ENCODE assay signal across 8 mouse cellular contexts in the genomic region with DNA sequence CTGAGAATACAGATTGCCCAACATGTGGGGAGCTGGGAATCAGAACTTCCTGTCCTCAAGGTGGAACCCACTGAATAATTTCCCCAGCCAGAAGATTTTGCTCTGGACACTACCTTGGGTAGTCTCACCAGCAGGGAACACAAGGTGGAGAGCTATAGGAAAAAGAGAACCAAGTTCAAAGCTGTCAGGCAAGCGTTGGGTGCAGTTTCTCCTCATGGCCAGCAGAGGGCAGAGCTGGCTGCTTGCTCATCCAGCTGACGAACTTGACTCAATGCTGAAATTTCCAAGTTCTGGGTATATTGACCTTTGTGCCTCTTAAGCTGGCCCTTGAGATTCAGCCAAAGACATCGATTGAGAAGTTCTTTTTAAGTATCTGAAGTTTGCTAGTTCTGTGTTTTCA. TPM values are rescaled to one million over a fixed set of nuclear protein-coding genes. Genes with fewer than 3 reads are reported as not detected.
DNase-seq lines count a peak whose midpoint lies in the region; ATAC-seq and TF ChIP-seq lines count a peak whose summit lies in the region.

No protein-coding gene starts in this region.

- no peaks in the 10 kb centered on the region for H3K4me1 ChIP-seq in midbrain, embryonic 14.5 days (ENCODE audit: control insufficient read depth, insufficient read depth, low read length)
- peaks cover 4% of the 10 kb centered on the region; the same call in 1 of the 2 replicates for H3K4me1 ChIP-seq in midbrain, embryonic 16.5 days (ENCODE audit: control insufficient read depth, insufficient read depth, low read length)
- no peaks in the 10 kb centered on the region for H3K4me1 ChIP-seq in liver, postnatal 0 days (ENCODE audit: insufficient read depth)
- H3K4me1 ChIP-seq in small intestine, adult 2 months (ENCODE audit: control insufficient read depth, insufficient read depth, insufficient read length, low read length), result no peaks in the 10 kb centered on the region

- H3K4me3 ChIP-seq in midbrain, embryonic 14.5 days (replicated peaks; ENCODE audit: low read depth, low read length), result no peak overlapping the region
- no peak overlapping the region for H3K4me3 ChIP-seq in midbrain, embryonic 16.5 days (ENCODE audit: low read depth, low read length)
- no peak overlapping the region for H3K4me3 ChIP-seq in liver, postnatal 0 days (ENCODE audit: low read depth, low read length)
- H3K4me3 ChIP-seq in small intestine, adult 2 months (ENCODE audit: low read depth, low read length), result no peak overlapping the region

- H3K27me3 ChIP-seq in midbrain, embryonic 14.5 days (ENCODE audit: control insufficient read depth, insufficient read depth, low read length), result no peaks in the 10 kb centered on the region
- no peaks in the 10 kb centered on the region for H3K27me3 ChIP-seq in midbrain, embryonic 16.5 days (ENCODE audit: control insufficient read depth, insufficient read depth, low read depth, low read length)
- peaks cover 13% of the 10 kb centered on the region; the same call in 1 of the 2 replicates for H3K27me3 ChIP-seq in liver, postnatal 0 days (ENCODE audit: insufficient read depth, low read length)
- peaks cover 5% of the 10 kb centered on the region; the same call in 1 of the 2 replicates for H3K27me3 ChIP-seq in small intestine, adult 2 months (ENCODE audit: control insufficient read depth, insufficient read depth, low read length)

- peak; percentile 86 for TF ChIP-seq CTCF in liver, postnatal 0 days (IDR thresholded peaks at IDR 0.05; ENCODE audit: low read depth)
- peak; percentile 89 for TF ChIP-seq CTCF in small intestine, adult 2 months (IDR thresholded peaks at IDR 0.05; ENCODE audit: extremely low read depth, insufficient read length, insufficient replicate concordance, low read depth, low read length)

- WGBS in midbrain, embryonic 14.5 days, result 7% methylated on average over 3 of the region's 3 CpGs
- WGBS in midbrain, embryonic 16.5 days, result 7% methylated on average over 3 of the region's 3 CpGs
- WGBS in liver, postnatal 0 days (ENCODE audit: insufficient replicate concordance), result 5% methylated on average over 3 of the region's 3 CpGs
- 5% methylated on average over 3 of the region's 3 CpGs for WGBS in small intestine, adult 2 months

- H3K27ac ChIP-seq in midbrain, embryonic 14.5 days (replicated peaks; ENCODE audit: low read depth, low read length), result no peak overlapping the region
- no peak overlapping the region for H3K27ac ChIP-seq in midbrain, embryonic 16.5 days (ENCODE audit: low read length)
- H3K27ac ChIP-seq in liver, postnatal 0 days (ENCODE audit: low read depth), result no peak overlapping the region
- H3K27ac ChIP-seq in small intestine, adult 2 months (ENCODE audit: insufficient read depth, low read depth, low read length), result no peak overlapping the region

- no peak overlapping the region for H3K4me2 ChIP-seq in midbrain, embryonic 14.5 days (ENCODE audit: low read length)
- H3K4me2 ChIP-seq in midbrain, embryonic 16.5 days (ENCODE audit: low read length), result no peak overlapping the region
- H3K4me2 ChIP-seq in liver, postnatal 0 days (ENCODE audit: low read depth, low read length), result no peak overlapping the region

- TF ChIP-seq EP300 in liver, postnatal 0 days (IDR thresholded peaks at IDR 0.05; ENCODE audit: low read depth), result no peak

- TF ChIP-seq POLR2A in small intestine, adult 2 months (IDR thresholded peaks at IDR 0.05; ENCODE audit: low read depth, low read length), result no peak

- ATAC-seq in cerebellum, adult (ENCODE audit: insufficient number of reproducible peaks, low FRiP score, low TSS enrichment), result no peak; the same call in 1 of the 2 replicates
- no peak for ATAC-seq in midbrain, embryonic 14.5 days (ENCODE audit: low FRiP score, low TSS enrichment)
- ATAC-seq in midbrain, embryonic 16.5 days, result no peak
- ATAC-seq in liver, postnatal 0 days, result no peak

- no peaks in the 10 kb centered on the region for H3K9me3 ChIP-seq in midbrain, embryonic 14.5 days (ENCODE audit: control insufficient read depth, low read length)
- H3K9me3 ChIP-seq in midbrain, embryonic 16.5 days (replicated peaks; ENCODE audit: control insufficient read depth, low read length, poor library complexity, severe bottlenecking), result no peaks in the 10 kb centered on the region
- H3K9me3 ChIP-seq in liver, postnatal 0 days (ENCODE audit: low read length), result no peaks in the 10 kb centered on the region

- H3K9ac ChIP-seq in midbrain, embryonic 14.5 days (replicated peaks; ENCODE audit: low read length), result no peak overlapping the region
- no peak overlapping the region for H3K9ac ChIP-seq in midbrain, embryonic 16.5 days (ENCODE audit: low read depth, low read length)
- no peak overlapping the region for H3K9ac ChIP-seq in liver, postnatal 0 days (replicated peaks)

- H3K36me3 ChIP-seq in midbrain, embryonic 14.5 days (ENCODE audit: control insufficient read depth, insufficient read depth, low read length), result no peaks in the 10 kb centered on the region
- H3K36me3 ChIP-seq in midbrain, embryonic 16.5 days (ENCODE audit: control insufficient read depth, insufficient read depth, low read length), result no peaks in the 10 kb centered on the region
- no peaks in the 10 kb centered on the region for H3K36me3 ChIP-seq in liver, postnatal 0 days (replicated peaks; ENCODE audit: insufficient read depth, low read length)
- no peaks in the 10 kb centered on the region for H3K36me3 ChIP-seq in small intestine, adult 2 months (ENCODE audit: control insufficient read depth, insufficient read depth, low read length)

- peak; percentile 69 for DNase-seq in cerebellum, adult 11 months
- peak; percentile 91 for DNase-seq in midbrain, embryonic 14.5 days
- DNase-seq in c-Kit-positive CD71-positive TER-119-negative erythroid progenitor cells, embryonic 14.5 days (ENCODE audit: low read depth), result peak; percentile 20
- DNase-seq in frontal cortex, postnatal 25 days (ENCODE audit: low spot score in 2 of 2), result peak; percentile 42 to 52
- peak; percentile 35 for DNase-seq in liver, postnatal 0 days

RNA-seq across cellular contexts. Expression of a gene that starts 18.7 kb away (rescaled TPM):
- 62.5 and 79.2 TPM in 2 replicates for polyA plus RNA-seq in midbrain, embryonic 14.5 days (2014; fragmentation: Nextera tagmentation; extraction: Ambion mirVana)
- polyA plus RNA-seq in midbrain, embryonic 16.5 days (2015; fragmentation: Nextera tagmentation; extraction: Ambion mirVana), result 83.1 and 86.1 TPM in 2 replicates
- not detected in 2 replicates for polyA plus RNA-seq in liver, postnatal 0 days (2015; fragmentation: Nextera tagmentation; extraction: Ambion mirVana)
- polyA plus RNA-seq in small intestine, adult 2 months (2012; rRNA removed), result 0.08 and 0.10 TPM in 2 replicates

RNA-seq across cellular contexts. Expression of a gene that starts 59.2 kb away (rescaled TPM):
- 12.1 and 14.5 TPM in 2 replicates for polyA plus RNA-seq in midbrain, embryonic 14.5 days (2014; fragmentation: Nextera tagmentation; extraction: Ambion mirVana)
- 13.9 and 15.3 TPM in 2 replicates for polyA plus RNA-seq in midbrain, embryonic 16.5 days (2015; fragmentation: Nextera tagmentation; extraction: Ambion mirVana)
- polyA plus RNA-seq in liver, postnatal 0 days (2015; fragmentation: Nextera tagmentation; extraction: Ambion mirVana), result 2.9 TPM in 2 replicates
- 0.10 TPM in 1 of 2 replicates, not detected in the other for polyA plus RNA-seq in small intestine, adult 2 months (2012; rRNA removed)

Comparison
In these comparisons a context has a peak if more than half of its experiments do, and no peak if none do; other contexts are left out.
1. DNase-seq: peak in every context shown above with its lines; median percentile 91 in midbrain, embryonic 14.5 days; 69 in cerebellum, adult 11 months; 47 in frontal cortex, postnatal 25 days; 35 in liver, postnatal 0 days; 20 in c-Kit-positive CD71-positive TER-119-negative erythroid progenitor cells, embryonic 14.5 days.
2. RNA of a gene that starts 18.7 kb away (polyA plus RNA-seq): 83.1 to 86.1 TPM in midbrain, embryonic 16.5 days and 62.5 to 79.2 TPM in midbrain, embryonic 14.5 days; 0.08 to 0.10 TPM in small intestine, adult 2 months and not detected in liver, postnatal 0 days; every median in the first group is over 10 times any median in the second.